12 mouse cellular contexts compared by ENCODE assay signal in genomic region chr7:67514893-67515292, GRCm38 (mm10).
A peak's percentile ranks its signal among the peaks of the same experiment; 100 is the strongest.
DNase-seq lines count a peak whose midpoint lies in the region; ATAC-seq lines count a peak whose summit lies in the region.
"Had no signal": no experiment of that assay in that cellular context is flagged by ENCODE, and none has a peak within 500 bp of the region (broad histone marks: within the 10 kb centered on the region; RNA-seq: fewer than 3 reads in every experiment).

No protein-coding gene starts in this region.

- H3K36me3 ChIP-seq in hindbrain, embryonic 10.5 days = no peaks in the 10 kb centered on the region
- H3K36me3 ChIP-seq in hindbrain, embryonic 16.5 days (ENCODE audit: control insufficient read depth, insufficient read depth, low read length) = no peaks in the 10 kb centered on the region
- H3K36me3 ChIP-seq in forebrain, embryonic 13.5 days (ENCODE audit: poor library complexity, severe bottlenecking) = no peaks in the 10 kb centered on the region

- no peaks in the 10 kb centered on the region for H3K9me3 ChIP-seq in hindbrain, embryonic 10.5 days
- H3K9me3 ChIP-seq in hindbrain, embryonic 16.5 days (ENCODE audit: control insufficient read depth, low read length) = no peaks in the 10 kb centered on the region
- H3K9me3 ChIP-seq in forebrain, embryonic 13.5 days (replicated peaks) = no peaks in the 10 kb centered on the region

- no peak for ATAC-seq in hindbrain, embryonic 16.5 days
- ATAC-seq in forebrain, embryonic 13.5 days = no peak
- no peak for ATAC-seq in megakaryocyte-erythroid progenitor cell, adult 5-6 weeks (replicated peaks; ENCODE audit: low FRiP score, low TSS enrichment, poor library complexity, severe bottlenecking)

- 0 out of 2 replicates have a peak, but pooled peaks cover 2% of the 10 kb centered on the region for H3K4me1 ChIP-seq in hindbrain, embryonic 10.5 days (replicated peaks)
- H3K4me1 ChIP-seq in hindbrain, embryonic 16.5 days (ENCODE audit: control insufficient read depth, insufficient read depth, low read depth, low read length) = no peaks in the 10 kb centered on the region
- H3K4me1 ChIP-seq in forebrain, embryonic 13.5 days = peaks cover 4% of the 10 kb centered on the region; the same call in 1 of the 2 replicates

- no peak for DNase-seq in hindbrain, embryonic 10.5 days (ENCODE audit: low spot score)
- DNase-seq in gastrocnemius, postnatal 14 days = peak; percentile 49
- DNase-seq in heart, postnatal 4 days = peak; percentile 70
- peak; percentile 69 for DNase-seq in lung, postnatal 14 days
- no peak for DNase-seq in frontal cortex, postnatal 25 days (ENCODE audit: low spot score in 2 of 2)
- DNase-seq: adrenal gland, postnatal 25 days; right cerebral cortex, adult 18-20 months had no signal

- H3K4me3 ChIP-seq in hindbrain, embryonic 10.5 days = no peak overlapping the region
- no peak overlapping the region for H3K4me3 ChIP-seq in hindbrain, embryonic 16.5 days (ENCODE audit: low read length)
- no peak overlapping the region for H3K4me3 ChIP-seq in forebrain, embryonic 13.5 days

- H3K4me2 ChIP-seq in hindbrain, embryonic 16.5 days (ENCODE audit: low read length) = no peak overlapping the region
- H3K4me2 ChIP-seq in forebrain, embryonic 13.5 days = no peak overlapping the region

- intact Hi-C loops in gastrocnemius, postnatal 14 days (cut with DNase I; ENCODE audit: low total_unique reads) = loop anchor here (10.0 kb wide), 1 partner anchor 110 kb away; no protein-coding TSS in a partner anchor

- WGBS in hindbrain, embryonic 10.5 days = 63% methylated on average over 10 of the region's 10 CpGs
- WGBS in hindbrain, embryonic 16.5 days = 53% methylated on average over 10 of the region's 10 CpGs
- 66% methylated on average over 10 of the region's 10 CpGs for WGBS in forebrain, embryonic 13.5 days

- peak overlapping the region; percentile 45; the same call in 1 of the 2 replicates for H3K27ac ChIP-seq in hindbrain, embryonic 10.5 days
- no peak overlapping the region; the same call in 1 of the 2 replicates for H3K27ac ChIP-seq in hindbrain, embryonic 16.5 days (ENCODE audit: low read depth, low read length)
- no peak overlapping the region for H3K27ac ChIP-seq in forebrain, embryonic 13.5 days
- H3K27ac ChIP-seq: kidney, postnatal 0 days had no signal

- no peaks in the 10 kb centered on the region for H3K27me3 ChIP-seq in hindbrain, embryonic 10.5 days (ENCODE audit: insufficient read depth, poor library complexity, severe bottlenecking)
- no peaks in the 10 kb centered on the region for H3K27me3 ChIP-seq in hindbrain, embryonic 16.5 days (replicated peaks; ENCODE audit: control insufficient read depth, insufficient read depth, low read length)
- H3K27me3 ChIP-seq in forebrain, embryonic 13.5 days = no peaks in the 10 kb centered on the region
- H3K27me3 ChIP-seq: CH12.LX had no signal

- H3K9ac ChIP-seq in hindbrain, embryonic 16.5 days (ENCODE audit: low read depth, low read length) = no peak overlapping the region
- H3K9ac ChIP-seq in forebrain, embryonic 13.5 days = no peak overlapping the region

Comparison
In these comparisons a context has a peak if more than half of its experiments do, and no peak if none do; other contexts are left out.
1. DNase-seq: peak in gastrocnemius, postnatal 14 days (single experiment), heart, postnatal 4 days (single experiment) and lung, postnatal 14 days (single experiment); none in hindbrain, embryonic 10.5 days (single experiment) and frontal cortex, postnatal 25 days (0 of 2).